Mouse (Mus musculus): ENCODE data around the gene Sec22c. TPM values are rescaled to one million over a fixed set of nuclear protein-coding genes. Genes with fewer than 3 reads are reported as not detected.

The Sec22c gene
- 9.7 and 11.0 TPM in 2 replicates for polyA plus RNA-seq (2012; rRNA removed)

DNA sequence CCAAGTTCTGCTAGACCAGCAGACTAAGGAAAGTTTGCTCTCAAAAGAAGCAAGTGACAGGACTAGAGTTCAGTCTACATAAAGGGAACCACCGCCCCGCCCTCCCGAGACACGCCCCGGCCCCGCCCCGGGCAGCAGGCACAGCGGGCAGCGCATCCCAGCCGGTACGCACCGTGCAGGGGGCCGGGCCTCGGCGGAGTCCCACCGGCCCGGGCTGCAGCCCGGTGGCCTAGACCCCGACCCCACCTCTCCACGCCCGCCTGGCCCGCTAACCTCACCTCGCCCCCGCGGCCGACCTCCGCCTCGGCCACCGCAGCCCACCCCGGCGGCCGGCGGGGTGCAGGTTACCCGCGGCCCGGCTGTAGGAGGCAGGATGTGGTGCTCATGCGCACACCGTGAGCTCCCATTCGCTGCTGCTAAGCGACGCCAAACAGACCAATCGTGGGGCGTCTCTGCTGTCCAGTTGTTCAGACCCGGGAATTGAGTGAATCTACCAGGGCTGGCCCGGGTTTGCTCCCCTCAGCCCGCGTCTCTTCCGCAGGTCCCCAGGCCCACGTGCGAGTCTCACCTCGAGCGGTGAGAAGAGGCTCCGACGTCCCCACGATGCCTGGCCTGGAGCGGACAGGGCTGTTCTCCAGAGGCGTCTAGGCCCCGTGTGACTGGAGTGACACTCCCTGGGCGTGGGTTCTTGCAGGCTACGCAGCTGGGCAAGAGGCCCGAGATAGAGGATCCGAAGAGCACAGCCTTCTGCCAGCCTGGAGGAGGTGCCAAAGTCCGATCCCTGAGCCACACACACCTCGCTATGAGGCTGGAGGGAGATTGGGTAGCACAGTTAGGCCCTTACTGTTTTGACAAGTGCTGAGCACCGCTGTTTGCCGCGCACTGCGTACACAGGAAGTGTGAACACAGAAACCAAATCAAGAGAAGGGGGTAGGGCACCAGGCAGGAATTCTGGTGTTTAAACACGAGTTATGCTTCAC is at the start of gene Sec22c:
Sec22c (minus strand) TSS at position 845 of the 980 bp plus-strand sequence.
- peak within 1 kb of the TSS; percentile 29 for H3K27ac ChIP-seq (ENCODE audit: control insufficient read depth, insufficient read depth, low read depth, low read length)
- peak; percentile 65 for TF ChIP-seq POLR2A (IDR thresholded peaks at IDR 0.05; ENCODE audit: control insufficient read depth, low read depth, low read length)
- no peak for TF ChIP-seq CTCF (IDR thresholded peaks at IDR 0.05; ENCODE audit: control insufficient read depth, insufficient read depth, insufficient replicate concordance, low read depth, low read length)
- H3K4me3 ChIP-seq (ENCODE audit: control insufficient read depth, low read depth, low read length): peak within 1 kb of the TSS; percentile 92
- no peaks in the 10 kb centered on the region for H3K27me3 ChIP-seq (ENCODE audit: control insufficient read depth, insufficient read depth, low read length)
- H3K36me3 ChIP-seq (ENCODE audit: control insufficient read depth, insufficient read depth, low read length): no peaks in the 10 kb centered on the region
- peaks cover 15% of the 10 kb centered on the region for H3K4me1 ChIP-seq (ENCODE audit: control insufficient read depth, insufficient read depth, low read length)

DNA sequence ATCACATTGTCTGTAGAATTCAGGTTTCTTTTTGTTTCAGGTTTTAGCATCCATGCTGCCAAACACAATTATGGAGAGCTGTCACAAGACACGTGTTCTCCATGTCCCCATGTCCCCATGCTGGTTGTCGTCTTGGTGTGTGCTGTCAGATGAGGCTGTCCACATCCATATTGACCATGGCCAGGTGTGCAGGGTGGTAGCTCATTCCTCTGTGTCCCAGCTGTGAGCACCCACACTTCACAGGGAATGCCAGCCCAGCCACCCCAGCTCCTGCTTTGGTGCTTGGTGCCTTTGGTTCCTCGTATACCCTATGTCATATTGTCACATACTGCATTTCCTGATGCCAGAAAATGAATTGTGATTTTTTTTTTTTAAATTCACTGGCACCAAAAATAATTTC is 49.3 kb upstream of the Sec22c start:
- Histone ChIP-seq H3K36me3 (ENCODE audit: control insufficient read depth, insufficient read depth, low read length) (peaks cover 3% of the 10 kb centered on the region), H3K4me1 (ENCODE audit: control insufficient read depth, insufficient read depth, low read length) (peaks cover 15% of the 10 kb centered on the region), H3K4me3 (ENCODE audit: control insufficient read depth, low read depth, low read length) (no peak overlapping the region), H3K27ac (ENCODE audit: control insufficient read depth, insufficient read depth, low read depth, low read length) (no peak overlapping the region), H3K27me3 (ENCODE audit: control insufficient read depth, insufficient read depth, low read length) (no peaks in the 10 kb centered on the region)
- no peak for TF ChIP-seq CTCF (IDR thresholded peaks at IDR 0.05; ENCODE audit: control insufficient read depth, insufficient read depth, insufficient replicate concordance, low read depth, low read length)
- TF ChIP-seq POLR2A (IDR thresholded peaks at IDR 0.05; ENCODE audit: control insufficient read depth, low read depth, low read length): no peak

DNA sequence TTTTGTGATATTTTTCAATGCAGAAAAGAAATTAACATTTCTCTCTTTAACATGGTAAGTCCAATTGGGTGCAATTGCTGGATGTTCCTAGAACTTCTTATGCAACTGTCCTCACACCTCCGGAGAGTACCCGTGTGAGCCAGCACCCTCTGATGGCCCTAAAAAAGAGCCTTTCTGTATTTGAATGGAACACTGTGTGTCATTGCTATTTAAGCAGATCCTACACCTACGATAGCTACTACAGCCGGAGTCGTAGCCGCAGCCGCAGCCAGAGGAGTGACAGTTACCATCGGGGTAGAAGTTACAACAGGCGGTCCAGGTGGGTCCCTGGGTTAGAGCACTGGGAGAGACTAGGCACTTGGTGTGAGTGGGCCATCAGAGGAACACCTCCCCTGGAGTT is 47.5 kb upstream of the Sec22c start:
- H3K27me3 ChIP-seq (ENCODE audit: control insufficient read depth, insufficient read depth, low read length): no peaks in the 10 kb centered on the region
- no peak overlapping the region for H3K4me3 ChIP-seq (ENCODE audit: control insufficient read depth, low read depth, low read length)
- TF ChIP-seq POLR2A (IDR thresholded peaks at IDR 0.05; ENCODE audit: control insufficient read depth, low read depth, low read length) (no peak), CTCF (IDR thresholded peaks at IDR 0.05; ENCODE audit: control insufficient read depth, insufficient read depth, insufficient replicate concordance, low read depth, low read length) (no peak)
- H3K27ac ChIP-seq (ENCODE audit: control insufficient read depth, insufficient read depth, low read depth, low read length): no peak overlapping the region
- no peaks in the 10 kb centered on the region for H3K4me1 ChIP-seq (ENCODE audit: control insufficient read depth, insufficient read depth, low read length)
- peaks cover 6% of the 10 kb centered on the region for H3K36me3 ChIP-seq (ENCODE audit: control insufficient read depth, insufficient read depth, low read length)

DNA sequence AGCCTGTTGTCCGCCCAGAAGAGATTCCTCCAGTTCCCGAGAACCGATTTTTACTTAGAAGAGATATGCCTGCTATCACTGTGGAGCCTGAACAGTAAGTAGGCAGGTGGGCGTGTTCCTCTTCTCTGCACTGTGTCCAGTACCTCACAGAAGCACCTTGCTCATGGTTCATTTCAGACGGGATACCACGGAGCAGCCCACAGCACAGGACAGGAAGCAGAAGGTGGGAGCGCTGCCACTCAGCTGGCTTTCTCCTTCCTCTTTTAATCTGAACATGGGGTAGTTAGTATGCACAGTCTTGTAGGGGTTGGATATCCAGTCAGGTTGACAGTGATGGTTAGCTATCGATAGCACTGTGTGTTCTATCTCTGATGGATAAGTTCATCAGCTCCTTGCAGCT is 38.8 kb upstream of the Sec22c start:
- H3K36me3 ChIP-seq (ENCODE audit: control insufficient read depth, insufficient read depth, low read length): peaks cover 12% of the 10 kb centered on the region
- no peak overlapping the region for H3K4me3 ChIP-seq (ENCODE audit: control insufficient read depth, low read depth, low read length)
- TF ChIP-seq CTCF (IDR thresholded peaks at IDR 0.05; ENCODE audit: control insufficient read depth, insufficient read depth, insufficient replicate concordance, low read depth, low read length) (no peak), POLR2A (IDR thresholded peaks at IDR 0.05; ENCODE audit: control insufficient read depth, low read depth, low read length) (no peak)
- H3K27me3 ChIP-seq (ENCODE audit: control insufficient read depth, insufficient read depth, low read length): no peaks in the 10 kb centered on the region
- no peaks in the 10 kb centered on the region for H3K4me1 ChIP-seq (ENCODE audit: control insufficient read depth, insufficient read depth, low read length)
- no peak overlapping the region for H3K27ac ChIP-seq (ENCODE audit: control insufficient read depth, insufficient read depth, low read depth, low read length)

DNA sequence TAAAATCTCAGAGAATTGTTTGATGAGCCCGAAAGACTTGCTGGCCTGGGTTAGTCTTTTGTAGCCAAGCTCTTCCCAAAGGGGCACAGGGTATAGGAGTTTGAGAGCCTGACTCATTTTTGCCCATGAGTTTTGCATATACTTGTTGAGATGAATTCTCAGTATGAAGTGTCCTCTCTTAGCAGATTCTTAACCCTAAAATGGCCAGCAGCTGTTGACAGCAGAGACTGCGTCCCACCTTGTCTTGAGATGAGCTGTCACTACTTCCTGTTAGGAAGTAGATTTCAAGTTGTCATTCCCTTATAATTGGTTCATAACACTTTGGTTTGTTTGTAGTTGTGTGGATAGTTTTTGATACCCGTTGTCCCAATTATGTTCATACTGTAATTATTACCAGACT is 35.9 kb upstream of the Sec22c start:
- no peak for TF ChIP-seq POLR2A (IDR thresholded peaks at IDR 0.05; ENCODE audit: control insufficient read depth, low read depth, low read length)
- no peak for TF ChIP-seq CTCF (IDR thresholded peaks at IDR 0.05; ENCODE audit: control insufficient read depth, insufficient read depth, insufficient replicate concordance, low read depth, low read length)
- H3K4me1 ChIP-seq (ENCODE audit: control insufficient read depth, insufficient read depth, low read length): no peaks in the 10 kb centered on the region
- no peaks in the 10 kb centered on the region for H3K27me3 ChIP-seq (ENCODE audit: control insufficient read depth, insufficient read depth, low read length)
- no peak overlapping the region for H3K4me3 ChIP-seq (ENCODE audit: control insufficient read depth, low read depth, low read length)
- H3K36me3 ChIP-seq (ENCODE audit: control insufficient read depth, insufficient read depth, low read length): peaks cover 9% of the 10 kb centered on the region
- no peak overlapping the region for H3K27ac ChIP-seq (ENCODE audit: control insufficient read depth, insufficient read depth, low read depth, low read length)

DNA sequence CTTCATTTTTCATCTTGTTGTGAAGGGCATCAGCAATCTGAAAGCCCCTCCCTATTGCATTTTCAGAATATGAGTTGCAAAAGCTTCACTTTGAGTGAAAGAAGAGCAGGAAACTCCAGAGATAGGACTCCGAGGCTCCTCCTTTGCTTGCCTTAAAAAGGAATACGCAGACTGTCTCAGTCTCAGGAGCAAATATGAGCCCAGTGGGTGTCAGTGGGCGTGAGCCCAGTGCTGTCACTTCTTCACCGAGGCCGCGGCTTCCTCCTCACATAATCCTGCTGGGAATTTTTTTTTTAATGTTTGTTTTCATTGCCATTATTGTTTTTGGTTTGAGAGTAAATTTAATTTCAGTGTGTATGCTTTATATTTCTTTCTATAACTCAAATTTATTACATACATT is 35.2 kb upstream of the Sec22c start:
- no peaks in the 10 kb centered on the region for H3K27me3 ChIP-seq (ENCODE audit: control insufficient read depth, insufficient read depth, low read length)
- H3K4me3 ChIP-seq (ENCODE audit: control insufficient read depth, low read depth, low read length): no peak overlapping the region
- no peak overlapping the region for H3K27ac ChIP-seq (ENCODE audit: control insufficient read depth, insufficient read depth, low read depth, low read length)
- no peak for TF ChIP-seq POLR2A (IDR thresholded peaks at IDR 0.05; ENCODE audit: control insufficient read depth, low read depth, low read length)
- TF ChIP-seq CTCF (IDR thresholded peaks at IDR 0.05; ENCODE audit: control insufficient read depth, insufficient read depth, insufficient replicate concordance, low read depth, low read length): no peak
- peaks cover 8% of the 10 kb centered on the region for H3K36me3 ChIP-seq (ENCODE audit: control insufficient read depth, insufficient read depth, low read length)
- H3K4me1 ChIP-seq (ENCODE audit: control insufficient read depth, insufficient read depth, low read length): no peaks in the 10 kb centered on the region

All from testis, adult 2 months (tissue).